Mouse (Mus musculus) spleen, embryonic (tissue): ENCODE data around the gene Cdkn1b.

Experiments used
- CTCF ChIA-PET: fragments of 350-600 bp; sonication (Branson Sonifier 250); formaldehyde crosslinking; loops from one replicate; lab custom pipeline; 2022; lab: Charles Lee

The Cdkn1b gene

GRCm38 (mm10) chr6:134920190-134921013 is at the start of gene Cdkn1b:
TSS of gene Cdkn1b (plus strand) at chr6:134920401.
- CTCF ChIA-PET: interaction anchor here (0.8 kb wide), 1 partner anchor 11 kb away, joined by 4 read pairs; no protein-coding TSS in a partner anchor

GRCm38 (mm10) chr6:134870887-134871286 is 49.3 kb upstream of the Cdkn1b start:
- CTCF ChIA-PET: no interaction called here

GRCm38 (mm10) chr6:134872236-134872635 is 48.0 kb upstream of the Cdkn1b start:
- CTCF ChIA-PET: interaction anchor here (0.5 to 1.1 kb wide), 3 partner anchors 11 to 127 kb away, joined by 3 to 4 read pairs (median 4); no protein-coding TSS in a partner anchor

- CTCF ChIA-PET: interaction anchor here (0.5 to 1.1 kb wide), 2 partner anchors 10 to 128 kb away, joined by 3 to 4 read pairs; no protein-coding TSS in a partner anchor
Measured at GRCm38 (mm10) chr6:134873018-134873417, 47.2 kb upstream of the Cdkn1b start.

- CTCF ChIA-PET: interaction anchor here (0.9 kb wide), 1 partner anchor 50 kb away, joined by 3 read pairs; no protein-coding TSS in a partner anchor
Measured at GRCm38 (mm10) chr6:134876795-134877194, 43.4 kb upstream of the Cdkn1b start.

GRCm38 (mm10) chr6:134877276-134877675 is 42.9 kb upstream of the Cdkn1b start:
- CTCF ChIA-PET: interaction anchor here (0.5 to 0.9 kb wide), 3 partner anchors 15 to 218 kb away, joined by 3 to 4 read pairs (median 4); no protein-coding TSS in a partner anchor

- CTCF ChIA-PET: interaction anchor here (0.5 to 0.6 kb wide), 2 partner anchors 15 to 219 kb away, joined by 4 read pairs; no protein-coding TSS in a partner anchor
Measured at GRCm38 (mm10) chr6:134877892-134878291, 42.3 kb upstream of the Cdkn1b start.

GRCm38 (mm10) chr6:134879556-134879955 is 40.6 kb upstream of the Cdkn1b start:
- CTCF ChIA-PET: no interaction called here

- CTCF ChIA-PET: no interaction called here
Measured at GRCm38 (mm10) chr6:134880046-134880445, 40.2 kb upstream of the Cdkn1b start.

- CTCF ChIA-PET: interaction anchor here (0.7 kb wide), 1 partner anchor 11 kb away, joined by 4 read pairs; no protein-coding TSS in a partner anchor
Measured at GRCm38 (mm10) chr6:134883661-134884060, 36.5 kb upstream of the Cdkn1b start.

- CTCF ChIA-PET: interaction anchor here (0.6 kb wide), 1 partner anchor 62 kb away, joined by 3 read pairs; no protein-coding TSS in a partner anchor
Measured at GRCm38 (mm10) chr6:134885515-134885914, 34.7 kb upstream of the Cdkn1b start.

- CTCF ChIA-PET: interaction anchor here (0.5 kb wide), 1 partner anchor 61 kb away, joined by 4 read pairs; no protein-coding TSS in a partner anchor
Measured at GRCm38 (mm10) chr6:134886475-134886874, 33.7 kb upstream of the Cdkn1b start.

- CTCF ChIA-PET: interaction anchor here (0.5 kb wide), 1 partner anchor 60 kb away, joined by 4 read pairs; no protein-coding TSS in a partner anchor
Measured at GRCm38 (mm10) chr6:134887008-134887407, 33.2 kb upstream of the Cdkn1b start.

- CTCF ChIA-PET: no interaction called here
Measured at GRCm38 (mm10) chr6:134887711-134888449, 32.3 kb upstream of the Cdkn1b start.

- CTCF ChIA-PET: no interaction called here
Measured at GRCm38 (mm10) chr6:134888563-134889017, 31.6 kb upstream of the Cdkn1b start.

- CTCF ChIA-PET: no interaction called here
Measured at GRCm38 (mm10) chr6:134889763-134890162, 30.4 kb upstream of the Cdkn1b start.

GRCm38 (mm10) chr6:134890436-134890835 is 29.8 kb upstream of the Cdkn1b start:
- CTCF ChIA-PET: no interaction called here

- CTCF ChIA-PET: no interaction called here
Measured at GRCm38 (mm10) chr6:134896570-134897436, 23.4 kb upstream of the Cdkn1b start.

GRCm38 (mm10) chr6:134897443-134898094 is 22.6 kb upstream of the Cdkn1b start:
- CTCF ChIA-PET: interaction anchor here (0.6 to 0.7 kb wide), 2 partner anchors 73 to 74 kb away, joined by 3 to 4 read pairs; no protein-coding TSS in a partner anchor
